Mouse (Mus musculus) midbrain, embryonic 12.5 days (tissue): ENCODE measurements around the gene Mbd6. TPM values are rescaled to one million over a fixed set of nuclear protein-coding genes. Genes with fewer than 3 reads are reported as not detected.
"Not testable (repeated sequence)": the region's sequence is repeated elsewhere in the genome, so short reads cannot be mapped to it uniquely, and the experiment has no call there.

ENCODE experiments used
- ATAC-seq: fragments of 200-750 bp; cut with Nextera tagmentation; 2 replicates; pipeline ENCODE4 v1.8.0; 2017; ENCODE audit warnings: low read depth, moderate TSS enrichment, moderate library complexity; ENCODE audit not compliant: low FRiP score
- H3K27ac ChIP-seq: fragments of 300-500 bp; sonication (generic); replicated peaks from 2 replicates; pipeline ENCODE4 v1.5.1; 2016; ENCODE audit warnings: mild to moderate bottlenecking
- H3K27me3 ChIP-seq: fragments of 300-500 bp; sonication (generic); 2 replicates; pipeline ENCODE4 v1.6.1; 2016; ENCODE audit warnings: mild to moderate bottlenecking
- H3K36me3 ChIP-seq: fragments of 300-500 bp; sonication (generic); 2 replicates; pipeline ENCODE4 v1.6.1; 2016
- H3K4me1 ChIP-seq: fragments of 300-500 bp; sonication (generic); 2 replicates; pipeline ENCODE4 v1.6.1; 2016
- H3K4me2 ChIP-seq: fragments of 300-500 bp; sonication (generic); replicated peaks from 2 replicates; pipeline ENCODE4 v1.6.1; 2016; ENCODE audit warnings: mild to moderate bottlenecking, moderate library complexity
- H3K4me3 ChIP-seq: fragments of 300-500 bp; sonication (generic); 2 replicates; pipeline ENCODE4 v1.5.1; 2016; ENCODE audit warnings: mild to moderate bottlenecking
- H3K9ac ChIP-seq: fragments of 300-500 bp; sonication (generic); replicated peaks from 2 replicates; pipeline ENCODE4 v1.6.1; 2016; ENCODE audit warnings: mild to moderate bottlenecking, moderate library complexity
- H3K9me3 ChIP-seq: fragments of 300-500 bp; sonication (generic); 2 replicates; pipeline ENCODE4 v1.6.1; 2016; ENCODE audit warnings: mild to moderate bottlenecking
- WGBS: fragments of 180-500 bp; shearing (Covaris S2); methylation state at CpG from one replicate; pipeline ENCODE4 v1.1.7; 2016; 5-methylcytosine and 5-hydroxymethylcytosine counted together
- polyA plus RNA-seq: library from polyadenylated mRNA; unstranded; fragments of >200 nt; fragmentation: Nextera tagmentation; extraction: Ambion mirVana; gene quantifications from 2 replicates; pipeline ENCODE4 v1.2.1, GENCODE M21; 2016

Gene Mbd6
- polyA plus RNA-seq, 1 experiment from 2014 or later = 20.3 TPM

DNA sequence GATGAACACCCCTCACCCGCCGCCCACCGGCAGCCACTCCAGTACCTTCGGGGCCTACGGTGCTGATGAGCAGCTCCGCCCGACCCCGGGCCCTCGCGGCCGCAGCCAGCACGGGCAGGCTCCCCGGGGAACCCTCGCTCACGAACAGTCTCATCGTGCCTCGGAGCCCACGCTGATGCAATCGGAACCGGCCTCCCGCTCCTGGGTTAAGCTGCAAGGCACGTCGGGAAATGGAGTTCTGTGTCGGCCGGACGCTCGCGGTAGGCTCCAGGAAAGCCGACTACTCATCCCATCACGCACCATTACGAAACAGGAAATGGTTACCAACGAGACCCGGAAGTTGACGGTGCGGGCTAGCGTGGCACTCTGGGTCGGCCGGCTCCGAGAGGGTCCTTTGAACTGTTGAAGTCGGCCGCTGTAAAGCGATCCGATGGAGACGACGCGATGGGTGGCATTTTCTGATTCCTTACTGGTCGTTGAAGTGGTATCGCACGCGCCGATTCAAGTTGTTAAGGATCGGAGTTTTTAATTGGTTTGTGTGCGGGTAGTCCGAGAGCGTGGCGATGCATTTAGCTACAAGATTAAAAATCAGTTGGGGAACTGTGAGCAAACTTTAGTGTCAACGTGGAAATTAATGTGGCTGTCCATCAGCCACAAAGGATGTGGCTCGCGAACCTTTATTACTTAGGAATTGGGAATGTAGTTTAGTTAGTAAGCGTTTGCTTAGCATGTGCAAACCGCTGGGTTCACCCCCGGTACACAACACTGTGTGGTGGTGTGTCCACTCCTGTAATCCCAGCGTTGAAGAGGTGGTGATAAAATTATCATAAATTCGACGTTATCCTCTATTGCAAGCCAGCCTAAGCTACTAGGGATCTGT lies 22.9 kb upstream of the Mbd6 start, which contains the start of gene Mars:
Mars (minus strand) TSS at position 311 of the 880 bp plus-strand sequence.
- ATAC-seq = peak; percentile 94
- H3K4me1 ChIP-seq = peaks cover 13% of the 10 kb centered on the region
- peak within 1 kb of the TSS; percentile 70 for H3K27ac ChIP-seq
- no peaks in the 10 kb centered on the region for H3K9me3 ChIP-seq
- H3K36me3 ChIP-seq = peaks cover 29% of the 10 kb centered on the region
- under 1% methylated on average over 65 of the region's 65 CpGs for WGBS
- no peaks in the 10 kb centered on the region for H3K27me3 ChIP-seq
- H3K4me2 ChIP-seq = peak within 1 kb of the TSS; percentile 67
- H3K4me3 ChIP-seq = peak within 1 kb of the TSS; percentile 80
- peak within 1 kb of the TSS; percentile 83 for H3K9ac ChIP-seq

DNA sequence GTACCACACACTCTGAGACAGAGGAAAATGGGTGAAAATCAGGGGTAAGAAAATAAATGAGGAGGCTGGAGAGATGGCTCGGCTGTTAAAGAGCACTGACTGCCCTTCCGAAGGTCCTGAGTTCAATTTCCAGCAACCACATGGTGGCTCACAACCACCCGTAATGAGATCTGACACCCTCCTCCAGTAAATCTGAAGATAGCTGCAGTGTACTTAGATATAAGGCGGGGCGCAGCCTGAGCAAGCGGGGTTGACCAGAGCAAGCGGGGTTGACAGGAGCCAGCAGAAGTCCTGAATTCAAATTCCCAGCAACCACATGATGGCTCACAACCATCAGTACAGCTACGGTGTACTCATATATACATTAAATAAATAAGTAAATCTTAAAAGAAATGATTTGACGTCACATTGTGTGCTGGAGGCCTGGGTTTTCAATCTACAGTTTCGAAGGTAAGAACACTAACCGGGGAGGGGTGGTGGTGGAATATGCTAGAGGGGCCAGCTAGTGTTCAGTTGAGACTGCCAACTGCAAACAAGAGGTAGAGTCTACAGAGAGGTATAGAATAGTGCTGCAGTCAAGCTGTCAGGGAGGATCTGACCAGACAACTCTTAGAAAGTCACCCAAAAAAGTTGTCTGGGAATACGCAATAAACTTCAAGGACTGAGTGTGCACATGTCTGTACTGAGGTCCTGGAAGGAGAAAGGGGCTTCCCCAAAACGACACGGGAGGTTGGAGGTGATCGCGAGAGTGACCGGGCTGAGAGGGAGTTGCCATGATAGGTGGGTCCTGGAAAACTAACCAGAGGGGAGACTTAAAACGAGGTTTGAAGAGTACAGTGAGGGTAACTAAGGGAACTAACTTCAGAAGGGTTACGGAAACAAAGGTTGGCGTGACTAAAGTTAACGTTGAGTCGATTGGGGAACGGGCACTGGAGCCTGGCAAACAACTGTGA lies 22.0 kb upstream of the Mbd6 start:
- H3K4me1 ChIP-seq = peaks cover 13% of the 10 kb centered on the region
- no peaks in the 10 kb centered on the region for H3K9me3 ChIP-seq
- peak overlapping the region; percentile 67 for H3K4me2 ChIP-seq
- H3K4me3 ChIP-seq = peak overlapping the region; percentile 80
- WGBS = 37% methylated on average over 23 of the region's 23 CpGs
- H3K27ac ChIP-seq = peak overlapping the region; percentile 70
- no peaks in the 10 kb centered on the region for H3K27me3 ChIP-seq
- peak; percentile 42 for ATAC-seq
- H3K36me3 ChIP-seq = peaks cover 38% of the 10 kb centered on the region
- peak overlapping the region; percentile 83 for H3K9ac ChIP-seq

DNA sequence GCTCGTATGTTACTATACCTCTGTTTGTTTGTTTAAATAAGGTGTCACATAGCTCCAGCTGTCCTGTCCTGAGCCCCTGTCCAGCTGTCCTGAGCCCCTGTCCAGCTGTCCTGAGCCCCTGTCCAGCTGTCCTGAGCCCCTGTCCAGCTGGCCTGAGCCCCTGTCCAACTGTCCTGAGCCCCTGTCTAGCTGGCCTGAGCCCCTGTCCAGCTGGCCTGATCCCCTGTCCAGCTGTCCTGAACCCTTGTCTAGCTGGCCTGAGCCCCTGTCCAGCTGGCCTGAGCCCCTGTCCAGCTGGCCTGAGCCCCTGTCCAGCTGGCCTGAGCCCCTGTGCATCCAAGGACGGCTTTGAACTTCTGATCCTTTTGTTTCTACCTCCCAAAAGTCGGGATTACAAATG lies 20.3 kb upstream of the Mbd6 start:
- H3K9ac ChIP-seq, H3K4me3 ChIP-seq, H3K27ac ChIP-seq, ATAC-seq, H3K9me3 ChIP-seq, H3K4me2 ChIP-seq, H3K27me3 ChIP-seq: not testable (repeated sequence)
- H3K4me1 ChIP-seq = peaks cover 13% of the 10 kb centered on the region
- peaks cover 54% of the 10 kb centered on the region for H3K36me3 ChIP-seq
- WGBS = 86% methylated on average over 3 of the region's 3 CpGs

DNA sequence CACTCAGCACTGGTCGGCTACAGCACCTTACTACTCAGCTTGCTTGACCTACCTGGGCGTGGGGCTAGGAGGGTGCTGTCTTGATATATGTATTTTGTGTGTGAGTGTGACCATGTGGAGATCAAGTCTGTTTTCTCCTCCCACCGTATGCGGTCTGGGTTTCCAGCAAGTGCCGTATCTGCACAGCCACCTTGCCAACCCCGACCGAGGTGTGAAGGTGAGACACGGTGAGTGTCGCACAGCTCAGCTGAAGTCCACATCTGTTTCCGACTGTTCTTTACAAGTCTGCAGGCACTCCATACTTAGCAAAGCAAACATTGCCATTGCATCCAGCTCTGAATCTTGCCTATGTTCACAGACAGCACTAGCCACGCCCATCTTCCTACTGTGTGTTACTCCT lies 14.3 kb upstream of the Mbd6 start:
- WGBS = 94% methylated on average over 11 of the region's 11 CpGs

DNA sequence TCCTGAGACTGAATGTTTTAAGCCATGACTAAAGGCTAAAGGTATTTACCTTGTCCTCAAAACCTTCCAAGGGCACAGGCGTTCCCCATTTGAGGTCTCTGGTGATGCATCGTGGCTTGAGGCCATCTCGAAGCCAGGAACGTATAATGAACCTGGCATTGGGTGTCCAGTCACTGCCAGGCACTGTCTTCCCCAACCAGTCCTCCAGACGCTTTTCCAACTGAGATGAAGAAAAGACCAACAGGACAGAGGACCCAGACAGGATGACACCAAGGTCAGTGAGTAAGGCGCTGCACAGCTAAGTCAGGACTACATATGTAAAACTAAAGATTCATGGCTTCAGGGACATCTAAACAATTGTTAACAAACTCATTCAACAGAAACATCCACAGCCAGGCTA lies 11.5 kb upstream of the Mbd6 start:
- Histone ChIP-seq H3K9me3 (no peaks in the 10 kb centered on the region), H3K4me2 (no peak overlapping the region), H3K27me3 (no peaks in the 10 kb centered on the region), H3K4me3 (no peak overlapping the region), H3K36me3 (peaks cover 99% of the 10 kb centered on the region), H3K4me1 (no peaks in the 10 kb centered on the region), H3K9ac (no peak overlapping the region), H3K27ac (no peak overlapping the region)
- WGBS = 93% methylated on average over 6 of the region's 6 CpGs
- ATAC-seq = no peak

More for the DNA sequence above, 14.3 kb upstream of the Mbd6 start:
- no peak overlapping the region for H3K4me2 ChIP-seq
- H3K9me3 ChIP-seq = no peaks in the 10 kb centered on the region
- H3K4me1 ChIP-seq = no peaks in the 10 kb centered on the region
- peaks cover 99% of the 10 kb centered on the region for H3K36me3 ChIP-seq
- no peaks in the 10 kb centered on the region for H3K27me3 ChIP-seq
- H3K9ac ChIP-seq = no peak overlapping the region
- H3K27ac ChIP-seq = no peak overlapping the region
- no peak for ATAC-seq
- no peak overlapping the region for H3K4me3 ChIP-seq

DNA sequence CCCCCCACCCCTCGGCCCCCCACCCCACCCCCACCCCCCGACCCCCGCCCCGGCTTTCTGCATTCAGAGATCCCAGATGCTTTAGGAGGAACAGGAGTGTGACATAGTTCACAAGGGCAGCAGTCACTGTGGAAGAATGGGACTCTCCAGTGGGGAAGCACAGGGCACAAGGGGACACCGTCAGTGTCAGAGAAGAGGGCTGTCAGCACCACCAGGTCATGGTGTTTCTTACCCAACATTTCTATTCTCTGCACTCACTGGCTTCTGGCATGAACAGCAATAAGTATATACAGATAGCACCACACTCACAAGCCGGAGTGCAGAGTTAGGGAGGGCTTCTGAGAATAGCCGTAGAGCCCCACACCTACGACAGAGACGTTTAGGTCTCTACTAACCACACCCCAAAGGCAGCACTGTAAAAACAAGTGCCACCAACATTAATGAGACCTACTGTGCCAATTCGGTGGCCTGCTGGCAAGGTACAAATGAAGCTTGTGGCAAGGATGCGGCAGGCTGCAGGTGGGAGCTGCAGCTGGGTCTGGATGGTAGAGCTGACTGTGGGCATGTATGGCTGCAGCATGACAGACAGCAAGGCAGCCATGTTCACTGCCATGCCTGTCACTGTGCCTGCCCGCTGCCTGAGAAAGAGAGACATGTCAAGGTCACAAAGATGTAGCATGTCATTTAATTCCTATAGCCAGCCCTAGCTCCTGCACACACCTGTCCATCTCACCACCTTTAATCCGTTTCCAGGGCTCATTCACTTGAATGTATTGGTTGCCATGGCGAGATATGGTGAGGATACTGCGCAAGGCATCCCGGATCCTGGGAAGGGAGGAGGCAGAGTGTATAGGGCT lies 8.4 kb upstream of the Mbd6 start:
- Histone ChIP-seq H3K36me3 (peaks cover 93% of the 10 kb centered on the region), H3K4me2 (no peak overlapping the region), H3K27ac (no peak overlapping the region), H3K9ac (no peak overlapping the region), H3K9me3 (no peaks in the 10 kb centered on the region), H3K4me1 (peaks cover 4% of the 10 kb centered on the region), H3K27me3 (no peaks in the 10 kb centered on the region), H3K4me3 (no peak overlapping the region)
- 93% methylated on average over 16 of the region's 16 CpGs for WGBS
- ATAC-seq = no peak

DNA sequence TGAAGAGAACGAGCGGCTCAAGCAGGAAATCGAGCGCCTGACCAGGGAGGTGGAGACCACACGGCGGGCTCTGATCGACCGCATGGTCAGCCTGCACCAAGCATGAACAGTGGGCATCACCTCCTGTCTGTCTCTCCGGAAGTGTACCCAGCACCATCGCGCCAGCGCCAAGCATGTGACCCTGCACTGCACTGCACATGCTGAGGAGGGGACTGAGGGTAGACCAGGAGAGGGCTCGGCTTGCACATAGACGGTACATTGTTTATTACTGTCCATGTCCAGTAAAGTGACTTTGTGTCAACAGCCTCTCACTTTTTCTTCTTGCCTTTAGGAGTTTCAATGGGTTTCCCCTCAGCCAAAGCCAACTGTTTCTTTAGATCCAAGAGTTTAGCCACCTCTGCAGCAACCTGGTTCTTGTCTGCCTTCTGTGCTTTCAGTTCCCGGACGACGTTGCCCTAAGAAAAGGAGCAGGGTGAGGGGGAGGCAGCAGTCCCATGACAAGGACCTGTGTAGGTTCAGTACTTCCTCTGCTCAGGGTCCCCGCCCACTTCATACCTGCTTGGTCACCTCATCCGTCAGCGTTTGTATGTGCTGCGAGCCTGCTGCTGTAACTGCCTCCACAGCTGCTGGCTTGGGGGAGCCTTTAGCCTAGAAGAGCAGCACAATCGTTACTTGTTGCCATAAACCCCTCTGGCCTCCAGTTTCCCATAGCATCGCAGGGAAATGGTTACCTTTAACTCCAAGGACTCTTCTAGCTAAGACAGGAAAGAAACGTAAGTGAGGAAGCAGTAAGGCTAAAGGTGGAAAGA lies 7.4 kb upstream of the Mbd6 start:
- H3K27ac ChIP-seq = no peak overlapping the region
- H3K4me2 ChIP-seq = no peak overlapping the region
- WGBS = 95% methylated on average over 24 of the region's 24 CpGs
- H3K4me1 ChIP-seq = peaks cover 14% of the 10 kb centered on the region
- H3K9ac ChIP-seq = no peak overlapping the region
- no peaks in the 10 kb centered on the region for H3K9me3 ChIP-seq
- no peak overlapping the region for H3K4me3 ChIP-seq
- no peak for ATAC-seq
- H3K27me3 ChIP-seq = no peaks in the 10 kb centered on the region
- peaks cover 82% of the 10 kb centered on the region for H3K36me3 ChIP-seq

DNA sequence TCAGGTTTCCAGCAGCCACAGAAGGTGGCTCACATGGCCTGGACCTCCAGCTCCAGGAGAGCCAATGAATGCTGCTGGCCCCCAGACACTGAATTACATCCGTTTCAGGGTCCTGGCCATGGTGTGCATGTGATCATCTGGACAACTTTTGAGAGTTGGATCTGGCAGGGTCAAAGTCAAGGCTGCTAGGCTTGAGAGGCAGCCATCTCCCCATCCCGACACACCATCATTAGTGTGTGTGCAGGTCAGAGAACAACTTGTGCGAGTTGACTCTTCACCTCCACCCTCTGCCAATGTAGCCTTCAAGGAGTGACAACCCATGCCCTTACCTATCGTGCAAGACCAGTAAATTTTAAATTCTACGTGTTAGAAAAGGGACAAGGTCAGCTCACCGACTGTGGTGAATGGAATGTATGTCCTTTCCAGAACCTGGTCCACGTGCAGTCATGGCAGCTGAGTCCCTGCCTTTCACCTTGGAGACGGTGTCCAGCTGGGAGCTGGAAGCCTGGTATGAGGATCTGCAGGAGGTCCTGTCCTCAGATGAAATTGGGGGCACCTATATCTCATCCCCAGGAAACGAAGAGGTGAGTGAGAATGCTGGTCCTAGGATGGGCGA lies 6.2 kb upstream of the Mbd6 start:
- no peak overlapping the region for H3K4me3 ChIP-seq
- no peaks in the 10 kb centered on the region for H3K27me3 ChIP-seq
- no peak overlapping the region for H3K4me2 ChIP-seq
- no peak overlapping the region for H3K9ac ChIP-seq
- H3K27ac ChIP-seq = no peak overlapping the region
- peaks cover 70% of the 10 kb centered on the region for H3K36me3 ChIP-seq
- H3K9me3 ChIP-seq = no peaks in the 10 kb centered on the region
- no peak for ATAC-seq
- WGBS = 93% methylated on average over 10 of the region's 10 CpGs
- peaks cover 15% of the 10 kb centered on the region for H3K4me1 ChIP-seq

DNA sequence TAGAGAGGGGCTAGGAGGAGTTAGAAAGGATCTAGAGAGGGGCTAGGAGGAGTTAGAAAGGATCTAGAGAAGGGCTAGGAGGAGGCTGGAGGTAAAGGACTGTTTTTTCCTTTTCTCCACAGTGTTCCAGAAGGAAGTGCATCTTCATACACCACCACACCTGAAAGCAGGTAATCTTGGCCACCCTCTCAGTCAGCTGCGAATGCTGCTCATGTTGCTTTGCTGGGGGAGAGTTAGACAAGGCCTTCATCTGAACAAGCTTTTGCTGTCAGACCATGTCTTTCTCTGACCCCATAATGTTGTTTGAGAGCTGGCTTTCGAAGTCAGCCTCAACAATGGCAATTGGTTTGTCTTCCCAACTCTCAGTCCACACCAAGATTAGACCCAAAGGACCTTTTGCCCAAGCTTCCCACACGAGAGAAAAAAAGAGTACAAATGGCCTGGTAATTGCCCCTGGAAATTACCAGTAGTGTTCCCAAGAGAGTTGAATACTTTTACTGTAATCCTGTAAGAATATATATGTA lies 4.8 kb upstream of the Mbd6 start:
- Histone ChIP-seq H3K4me2 (no peak overlapping the region), H3K9ac (no peak overlapping the region), H3K4me3 (no peak overlapping the region), H3K27ac (no peak overlapping the region), H3K27me3 (no peaks in the 10 kb centered on the region), H3K9me3 (no peaks in the 10 kb centered on the region), H3K4me1 (peaks cover 23% of the 10 kb centered on the region), H3K36me3 (peaks cover 57% of the 10 kb centered on the region)
- 92% methylated on average over 3 of the region's 3 CpGs for WGBS
- no peak for ATAC-seq

DNA sequence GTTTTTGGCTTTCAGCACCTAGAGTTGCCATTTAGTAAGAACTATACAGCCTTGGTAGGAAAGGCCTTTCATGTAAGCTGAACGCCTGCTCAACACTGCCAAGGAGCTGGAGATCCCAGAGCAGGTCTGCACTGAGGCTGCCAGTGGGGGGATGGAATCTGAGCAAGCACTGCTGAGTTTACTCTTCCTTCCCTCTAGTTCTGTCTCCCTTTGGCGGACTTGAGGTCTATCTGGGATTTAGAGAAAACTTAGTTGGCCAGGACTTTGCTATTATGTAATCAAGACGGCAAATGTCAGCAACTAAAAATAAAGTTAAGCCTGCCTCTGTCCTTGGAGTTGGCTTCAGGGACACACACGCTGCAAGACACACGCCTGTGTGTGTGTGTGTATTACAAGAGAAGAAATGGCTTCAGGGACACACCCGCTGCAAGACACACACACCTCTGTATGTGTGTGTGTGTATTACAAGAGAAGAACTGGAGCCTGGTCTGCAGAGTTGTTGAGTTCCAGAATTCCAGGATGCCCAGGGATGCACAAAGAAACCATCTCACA lies 4.2 kb upstream of the Mbd6 start:
- no peak for ATAC-seq
- no peak overlapping the region for H3K27ac ChIP-seq
- H3K9me3 ChIP-seq = no peaks in the 10 kb centered on the region
- no peaks in the 10 kb centered on the region for H3K27me3 ChIP-seq
- WGBS = 88% methylated on average over 6 of the region's 6 CpGs
- H3K4me1 ChIP-seq = peaks cover 24% of the 10 kb centered on the region
- no peak overlapping the region for H3K4me3 ChIP-seq
- H3K36me3 ChIP-seq = peaks cover 51% of the 10 kb centered on the region
- H3K9ac ChIP-seq = no peak overlapping the region; the same call in 1 of the 2 replicates
- H3K4me2 ChIP-seq = no peak overlapping the region
